Mouse (Mus musculus) testis, adult 2 months (tissue): ENCODE measurements around the gene Mettl22. TPM values are rescaled to one million over a fixed set of nuclear protein-coding genes. Genes with fewer than 3 reads are reported as not detected.

Source experiments
- H3K27ac ChIP-seq: fragments of 200-500 bp; 2 replicates; pipeline ENCODE4 v1.5.1; 2012; ENCODE audit warnings: low read depth, low read length; ENCODE audit not compliant: control insufficient read depth, insufficient read depth
- H3K27me3 ChIP-seq: fragments of 200-500 bp; 2 replicates; pipeline ENCODE4 v1.6.1; 2012; ENCODE audit warnings: mild to moderate bottlenecking, low read length, moderate library complexity; ENCODE audit not compliant: control insufficient read depth, insufficient read depth
- H3K36me3 ChIP-seq: fragments of 200-500 bp; 2 replicates; pipeline ENCODE4 v1.6.1; 2012; ENCODE audit warnings: mild to moderate bottlenecking, low read length; ENCODE audit not compliant: control insufficient read depth, insufficient read depth
- H3K4me1 ChIP-seq: fragments of 200-500 bp; 2 replicates; pipeline ENCODE4 v1.6.1; 2012; ENCODE audit warnings: low read length; ENCODE audit not compliant: control insufficient read depth, insufficient read depth
- H3K4me3 ChIP-seq: fragments of 200-500 bp; 2 replicates; pipeline ENCODE4 v1.5.1; 2012; ENCODE audit warnings: low read depth, mild to moderate bottlenecking, low read length, moderate library complexity, mixed read lengths; ENCODE audit not compliant: control insufficient read depth
- CTCF ChIP-seq: fragments of 200-500 bp; IDR thresholded peaks from 2 replicates; pipeline ENCODE4 v1.5.1; 2012; ENCODE audit warnings: low read depth, mild to moderate bottlenecking, inconsistent platforms, low read length, moderate library complexity; ENCODE audit not compliant: control insufficient read depth, insufficient read depth, insufficient replicate concordance
- POLR2A ChIP-seq: fragments of 200-500 bp; IDR thresholded peaks from 2 replicates; pipeline ENCODE4 v1.6.1; 2012; ENCODE audit warnings: low read depth, mild to moderate bottlenecking, inconsistent platforms, low read length, moderate library complexity; ENCODE audit not compliant: control insufficient read depth
- polyA plus RNA-seq: library from polyadenylated mRNA; depleted of rRNA; stranded (reverse); fragments of >200 nt; gene quantifications from 2 replicates; pipeline ENCODE4 v1.2.3, GENCODE M21; 2012

Gene Mettl22
- polyA plus RNA-seq, 1 experiment: 110 TPM

DNA sequence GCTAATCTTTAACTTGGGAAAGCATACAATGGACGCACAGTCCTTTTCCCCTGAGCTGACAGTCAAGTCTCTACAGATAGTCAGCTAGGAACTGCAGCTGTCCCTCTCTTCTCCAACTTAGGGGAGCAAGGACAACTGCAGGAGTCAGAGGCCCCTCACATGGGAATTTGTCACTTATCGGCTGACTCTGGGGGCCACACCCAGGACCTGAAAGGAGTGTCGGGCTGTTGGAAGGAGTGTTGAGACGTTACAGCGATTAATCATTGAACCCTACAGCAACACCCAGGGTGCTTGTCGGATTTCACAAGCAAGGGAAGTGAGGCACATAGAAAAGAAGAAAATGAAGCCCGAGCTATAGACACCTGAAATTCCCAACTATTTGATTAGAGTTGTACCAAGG is 55.3 kb downstream of the Mettl22 start:
- H3K27me3 ChIP-seq: no peaks in the 10 kb centered on the region
- H3K4me1 ChIP-seq: no peaks in the 10 kb centered on the region
- no peak overlapping the region for H3K27ac ChIP-seq
- TF ChIP-seq POLR2A (no peak), CTCF (no peak)
- H3K36me3 ChIP-seq: no peaks in the 10 kb centered on the region
- H3K4me3 ChIP-seq: no peak overlapping the region

DNA sequence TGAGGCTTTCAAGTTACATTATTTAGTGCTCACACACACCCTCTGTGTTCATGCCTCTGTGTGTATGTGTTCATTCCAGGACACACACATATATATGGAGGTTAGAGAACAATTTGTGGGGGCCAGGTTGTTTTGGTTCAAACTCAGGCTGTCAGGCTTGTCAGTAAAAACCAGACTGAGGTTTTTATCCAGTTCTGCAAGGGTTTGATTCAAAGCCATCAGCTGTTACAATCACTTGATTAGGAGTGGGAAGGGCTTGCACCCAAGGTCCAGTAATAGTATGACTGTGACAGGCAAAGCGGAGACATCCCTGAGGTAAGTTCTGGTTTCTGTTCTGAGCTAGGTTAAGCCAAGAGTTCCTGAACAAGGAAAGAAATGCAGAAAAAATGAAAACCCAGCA is 58.8 kb downstream of the Mettl22 start:
- Histone ChIP-seq H3K4me3 (no peak overlapping the region), H3K36me3 (no peaks in the 10 kb centered on the region), H3K27me3 (no peaks in the 10 kb centered on the region), H3K27ac (no peak overlapping the region), H3K4me1 (no peaks in the 10 kb centered on the region; the same call in 1 of the 2 replicates)
- TF ChIP-seq POLR2A: no peak
- TF ChIP-seq CTCF: no peak

DNA sequence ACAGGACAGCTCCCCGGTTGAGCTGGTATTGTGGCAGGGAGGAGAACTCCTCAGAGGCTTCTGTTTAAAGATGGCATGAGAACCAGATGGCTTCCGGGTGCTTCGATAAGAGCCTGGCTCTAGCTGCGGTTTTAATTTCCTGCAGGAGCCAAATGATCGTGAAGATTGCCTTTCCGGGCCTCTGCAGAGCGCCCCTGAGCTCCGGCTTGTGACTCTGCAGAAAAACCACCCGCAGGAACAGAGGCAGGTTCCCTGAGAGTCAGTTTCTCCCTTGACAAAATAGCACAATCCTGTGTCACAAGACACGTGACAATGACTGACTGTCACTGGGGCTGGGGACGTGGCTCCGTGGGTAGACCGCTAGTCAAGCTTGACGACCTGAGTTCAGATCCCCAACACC is 59.4 kb downstream of the Mettl22 start:
- Histone ChIP-seq H3K27ac (no peak overlapping the region), H3K4me3 (no peak overlapping the region), H3K4me1 (no peaks in the 10 kb centered on the region; the same call in 1 of the 2 replicates), H3K36me3 (no peaks in the 10 kb centered on the region), H3K27me3 (no peaks in the 10 kb centered on the region)
- TF ChIP-seq CTCF: no peak
- TF ChIP-seq POLR2A: no peak

DNA sequence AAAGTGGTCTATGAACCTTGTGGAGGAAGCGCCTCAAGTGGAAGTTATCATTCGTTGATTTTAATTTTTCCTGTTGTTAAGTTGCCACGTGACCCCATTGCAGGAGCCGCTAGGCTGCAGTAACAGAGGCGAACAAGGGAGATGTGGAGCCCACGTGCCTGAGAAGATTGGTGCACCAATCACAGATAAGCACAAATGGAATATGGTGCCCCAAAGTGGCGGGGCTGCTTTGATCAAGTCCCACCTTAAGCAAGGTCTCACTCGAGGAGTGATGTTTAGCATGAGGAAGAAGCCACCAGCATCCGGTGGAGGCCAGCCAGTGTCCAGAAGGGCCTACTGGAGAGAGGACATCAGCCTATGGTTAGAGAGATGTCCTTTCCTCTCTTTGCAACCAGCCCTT is 61.9 kb downstream of the Mettl22 start:
- Histone ChIP-seq H3K27me3 (no peaks in the 10 kb centered on the region), H3K4me3 (no peak overlapping the region; the same call in 1 of the 2 replicates), H3K4me1 (no peaks in the 10 kb centered on the region; the same call in 1 of the 2 replicates), H3K36me3 (no peaks in the 10 kb centered on the region), H3K27ac (no peak overlapping the region)
- TF ChIP-seq CTCF: no peak

DNA sequence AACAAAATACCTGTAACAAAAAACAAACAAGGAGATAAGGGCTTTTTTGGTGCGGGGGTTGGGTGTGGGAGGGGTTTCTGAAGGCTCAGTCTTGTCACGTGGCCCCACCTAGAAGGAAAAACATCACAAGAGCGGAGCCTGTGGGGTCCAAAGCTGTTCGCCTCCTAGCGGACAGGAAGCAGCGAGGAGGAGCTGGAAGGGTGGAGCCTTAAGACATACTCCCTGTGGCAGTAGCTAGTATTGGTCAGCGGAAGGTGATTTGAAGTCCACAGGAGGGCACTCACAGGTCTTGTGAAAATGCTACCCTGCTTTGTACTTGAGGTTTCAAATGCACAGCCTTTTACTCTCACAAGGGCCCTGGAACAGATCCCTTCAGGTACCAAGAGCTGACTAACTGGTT is 62.3 kb downstream of the Mettl22 start:
- Histone ChIP-seq H3K27ac (no peak overlapping the region), H3K36me3 (no peaks in the 10 kb centered on the region)
- TF ChIP-seq CTCF: no peak
- no peak for TF ChIP-seq POLR2A

DNA sequence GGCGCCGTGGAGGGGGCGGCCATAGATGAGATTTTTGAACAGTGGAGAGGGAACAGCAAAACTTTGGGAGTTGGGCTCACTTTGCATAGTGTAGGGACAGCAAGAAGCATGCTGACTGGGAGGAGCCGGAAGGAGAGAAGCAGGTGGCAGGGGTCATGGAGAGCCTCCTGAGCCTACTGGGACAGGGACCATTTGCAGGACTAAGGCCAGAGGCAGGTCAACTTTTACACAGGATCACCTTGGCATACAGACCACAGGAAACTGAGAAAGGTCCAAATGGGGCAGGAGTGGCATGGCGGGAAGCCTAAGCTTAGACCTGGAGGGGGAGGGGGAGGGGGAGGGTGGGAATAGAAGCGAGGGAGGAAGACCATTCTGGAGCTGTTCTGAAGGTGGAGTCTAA is 62.9 kb downstream of the Mettl22 start:
- H3K4me3 ChIP-seq: no peak overlapping the region
- TF ChIP-seq POLR2A (no peak), CTCF (no peak)

More for the DNA sequence above, 62.3 kb downstream of the Mettl22 start:
- Histone ChIP-seq H3K27me3 (no peaks in the 10 kb centered on the region), H3K4me3 (no peak overlapping the region; the same call in 1 of the 2 replicates), H3K4me1 (no peaks in the 10 kb centered on the region; the same call in 1 of the 2 replicates)

DNA sequence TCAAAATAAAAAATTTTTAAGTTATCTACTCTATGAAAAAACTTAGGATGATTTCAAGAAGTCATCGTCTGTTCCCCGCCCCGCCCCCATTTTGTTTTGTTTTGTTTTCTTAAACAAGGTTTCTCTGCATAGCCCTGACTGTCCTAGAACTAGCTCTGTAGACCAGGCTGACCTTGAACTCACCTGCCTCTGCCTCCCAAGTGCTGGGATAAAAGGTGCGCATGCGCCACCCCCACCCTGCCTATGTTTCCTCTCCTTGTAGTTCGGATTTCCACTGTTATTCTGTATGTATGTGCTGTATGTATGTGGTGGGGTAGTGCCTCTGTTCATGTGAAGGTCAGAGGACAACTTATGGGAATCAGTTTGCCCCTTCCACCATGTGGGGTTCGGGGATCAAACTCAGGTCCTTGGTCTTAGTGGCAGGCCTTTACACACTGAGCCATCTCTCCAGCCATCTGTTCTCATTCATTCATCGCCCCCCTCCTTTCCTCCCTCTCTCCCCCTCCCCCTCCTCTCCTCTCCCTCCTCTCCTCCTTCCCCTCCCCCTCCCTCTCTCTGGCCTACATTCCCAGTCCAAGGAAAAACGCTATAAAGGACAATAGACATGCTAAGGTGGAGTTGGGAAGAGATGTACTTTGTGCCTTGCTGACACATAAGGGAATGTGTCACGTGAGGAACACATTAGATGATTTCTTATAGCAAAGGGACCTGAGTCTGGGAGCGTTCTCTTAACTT is 64.0 kb downstream of the Mettl22 start:
- H3K4me3 ChIP-seq: no peak overlapping the region
- no peaks in the 10 kb centered on the region; the same call in 1 of the 2 replicates for H3K4me1 ChIP-seq
- TF ChIP-seq CTCF (no peak), POLR2A (no peak)
- no peak overlapping the region for H3K27ac ChIP-seq
- no peaks in the 10 kb centered on the region for H3K27me3 ChIP-seq
- no peaks in the 10 kb centered on the region for H3K36me3 ChIP-seq

More for the DNA sequence above, 62.9 kb downstream of the Mettl22 start:
- Histone ChIP-seq H3K36me3 (no peaks in the 10 kb centered on the region), H3K27me3 (no peaks in the 10 kb centered on the region), H3K27ac (no peak overlapping the region), H3K4me1 (no peaks in the 10 kb centered on the region; the same call in 1 of the 2 replicates)
